Mouse (Mus musculus) midbrain, embryonic 15.5 days (tissue): ENCODE measurements around the gene Mzf1. TPM values are rescaled to one million over a fixed set of nuclear protein-coding genes. Genes with fewer than 3 reads are reported as not detected.
A peak's percentile ranks its signal among the peaks of the same experiment; 100 is the strongest.

ENCODE experiments used
- ATAC-seq: fragments of 200-750 bp; cut with Nextera tagmentation; replicated peaks from 2 replicates; pipeline ENCODE4 v1.8.0; 2017; ENCODE audit warnings: moderate TSS enrichment
- H3K27ac ChIP-seq: fragments of 300-500 bp; sonication (generic); 2 replicates; pipeline ENCODE4 v1.5.1; 2015; ENCODE audit warnings: mild to moderate bottlenecking, inconsistent platforms
- H3K27me3 ChIP-seq: fragments of 300-500 bp; sonication (generic); replicated peaks from 2 replicates; pipeline ENCODE4 v1.6.1; 2015; ENCODE audit warnings: inconsistent platforms
- H3K36me3 ChIP-seq: fragments of 300-500 bp; sonication (generic); replicated peaks from 2 replicates; pipeline ENCODE4 v1.6.1; 2015; ENCODE audit warnings: inconsistent platforms
- H3K4me1 ChIP-seq: fragments of 300-500 bp; sonication (generic); 2 replicates; pipeline ENCODE4 v1.6.1; 2015; ENCODE audit warnings: inconsistent platforms
- H3K4me2 ChIP-seq: fragments of 300-500 bp; sonication (generic); 2 replicates; pipeline ENCODE4 v1.6.1; 2015; ENCODE audit warnings: inconsistent platforms, mild to moderate bottlenecking, moderate library complexity
- H3K4me3 ChIP-seq: fragments of 300-500 bp; sonication (generic); 2 replicates; pipeline ENCODE4 v1.5.1; 2015; ENCODE audit warnings: mild to moderate bottlenecking, inconsistent platforms
- H3K9ac ChIP-seq: fragments of 300-500 bp; sonication (generic); 2 replicates; pipeline ENCODE4 v1.6.1; 2015; ENCODE audit warnings: mild to moderate bottlenecking, inconsistent platforms
- H3K9me3 ChIP-seq: fragments of 300-500 bp; sonication (generic); 2 replicates; pipeline ENCODE4 v1.6.1; 2016; ENCODE audit warnings: inconsistent platforms
- WGBS: fragments of 180-500 bp; shearing (Covaris S2); methylation state at CpG from one replicate; pipeline ENCODE4 v1.1.7; 2015; ENCODE audit warnings: mixed read lengths; 5-methylcytosine and 5-hydroxymethylcytosine counted together
- polyA plus RNA-seq: library from polyadenylated mRNA; unstranded; fragments of >200 nt; fragmentation: Nextera tagmentation; extraction: Ambion mirVana; gene quantifications from 2 replicates; pipeline ENCODE4 v1.2.1, GENCODE M21; 2015

Gene Mzf1
- polyA plus RNA-seq, 1 experiment from 2014 or later, result 10.7 TPM

DNA sequence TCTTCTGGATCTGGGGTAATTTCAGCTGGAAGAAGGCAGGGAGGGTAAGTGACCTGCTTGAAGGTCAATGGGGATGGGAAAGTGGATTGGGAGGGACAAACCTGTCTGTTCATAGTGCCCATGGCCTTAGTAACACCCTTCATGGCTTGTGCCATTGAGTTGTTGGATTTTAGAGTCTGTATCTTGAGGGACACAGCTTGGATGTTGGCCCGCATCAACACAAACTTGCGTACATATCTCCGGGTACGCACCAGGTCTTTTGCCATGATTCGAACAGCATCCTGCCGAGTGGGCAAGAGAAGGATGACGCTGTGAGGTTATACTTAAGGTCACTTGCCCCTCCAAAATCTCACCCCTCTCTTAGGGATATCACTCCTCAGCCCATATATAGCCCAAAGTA, 22.0 kb downstream of the Mzf1 start:
- Histone ChIP-seq H3K4me1 (peaks cover 42% of the 10 kb centered on the region), H3K27ac (no peak overlapping the region), H3K27me3 (no peaks in the 10 kb centered on the region), H3K36me3 (peaks cover 65% of the 10 kb centered on the region), H3K9me3 (no peaks in the 10 kb centered on the region), H3K9ac (no peak overlapping the region), H3K4me3 (no peak overlapping the region), H3K4me2 (no peak overlapping the region)
- no peak for ATAC-seq
- 87% methylated on average over 7 of the region's 7 CpGs for WGBS

- peaks cover 42% of the 10 kb centered on the region for H3K4me1 ChIP-seq
- no peak for ATAC-seq
- 83% methylated on average over 2 of the region's 2 CpGs for WGBS
- no peak overlapping the region for H3K9ac ChIP-seq
- H3K4me3 ChIP-seq, result no peak overlapping the region
- no peaks in the 10 kb centered on the region for H3K9me3 ChIP-seq
- H3K36me3 ChIP-seq, result peaks cover 68% of the 10 kb centered on the region
- no peak overlapping the region for H3K4me2 ChIP-seq
- no peaks in the 10 kb centered on the region for H3K27me3 ChIP-seq
- peak overlapping the region; percentile 34; the same call in 1 of the 2 replicates for H3K27ac ChIP-seq
These were observed 22.6 kb downstream of the Mzf1 start for GRCm38 (mm10) chr7:13031983-13032382.

DNA sequence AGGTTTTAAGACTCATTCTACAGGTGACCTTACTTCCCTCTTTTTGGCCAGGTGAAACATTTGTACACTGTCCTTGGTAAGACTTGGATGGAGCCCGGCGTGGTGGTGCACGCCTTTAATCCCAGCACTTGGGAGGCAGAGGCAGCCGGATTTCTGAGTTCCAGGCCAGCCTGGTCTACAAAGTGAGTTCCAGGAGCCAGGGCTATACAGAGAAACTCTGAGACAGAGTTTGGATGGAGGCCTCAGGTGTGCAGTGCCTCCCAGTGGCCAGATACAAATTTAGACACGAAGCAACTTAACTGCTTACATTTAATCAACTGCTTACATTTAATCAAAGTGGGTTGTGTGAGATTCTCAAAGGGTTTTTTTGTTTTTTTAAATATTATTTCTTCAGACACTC, 23.5 kb downstream of the Mzf1 start:
- H3K27ac ChIP-seq, result no peak overlapping the region
- H3K27me3 ChIP-seq, result no peaks in the 10 kb centered on the region
- H3K36me3 ChIP-seq, result peaks cover 67% of the 10 kb centered on the region
- 68% methylated on average over 5 of the region's 5 CpGs for WGBS
- H3K9me3 ChIP-seq, result no peaks in the 10 kb centered on the region
- peaks cover 42% of the 10 kb centered on the region for H3K4me1 ChIP-seq
- no peak overlapping the region for H3K4me3 ChIP-seq
- H3K9ac ChIP-seq, result no peak overlapping the region
- no peak overlapping the region for H3K4me2 ChIP-seq
- no peak for ATAC-seq

DNA sequence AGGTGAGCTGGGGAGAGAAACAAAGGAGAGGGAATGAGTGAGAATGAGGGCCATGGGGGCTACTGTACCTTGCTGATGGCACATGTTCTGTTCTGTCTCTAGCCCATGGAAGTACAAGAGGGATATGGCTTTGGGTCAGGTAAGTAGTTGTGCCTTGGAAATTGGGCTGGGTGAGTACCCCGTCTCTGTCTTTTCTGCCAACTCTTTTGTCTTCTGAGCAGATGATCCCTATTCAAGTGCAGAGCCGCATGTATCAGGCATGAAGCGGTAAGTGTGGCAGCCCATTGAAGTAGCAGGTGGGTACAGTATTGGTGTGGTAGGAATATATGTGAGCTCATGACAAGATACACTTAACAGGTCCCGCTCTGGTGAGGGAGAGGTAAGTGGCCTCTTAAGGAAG, 25.6 kb downstream of the Mzf1 start:
- ATAC-seq, result no peak
- peaks cover 34% of the 10 kb centered on the region for H3K4me1 ChIP-seq
- H3K27ac ChIP-seq, result no peak overlapping the region
- H3K4me3 ChIP-seq, result no peak overlapping the region
- 88% methylated on average over 4 of the region's 4 CpGs for WGBS
- no peaks in the 10 kb centered on the region for H3K9me3 ChIP-seq
- no peaks in the 10 kb centered on the region for H3K27me3 ChIP-seq
- H3K9ac ChIP-seq, result no peak overlapping the region
- H3K4me2 ChIP-seq, result no peak overlapping the region
- peaks cover 60% of the 10 kb centered on the region for H3K36me3 ChIP-seq

- Histone ChIP-seq H3K4me3 (peak overlapping the region; percentile 86), H3K4me1 (peaks cover 33% of the 10 kb centered on the region), H3K27ac (peak overlapping the region; percentile 99; the same call in 1 of the 2 replicates), H3K36me3 (peaks cover 37% of the 10 kb centered on the region), H3K9ac (peak overlapping the region; percentile 85), H3K4me2 (peak overlapping the region; percentile 97), H3K27me3 (no peaks in the 10 kb centered on the region), H3K9me3 (no peaks in the 10 kb centered on the region)
- WGBS, result 24% methylated on average over 4 of the region's 4 CpGs
- ATAC-seq, result no peak
These were observed 29.0 kb downstream of the Mzf1 start for GRCm38 (mm10) chr7:13025511-13026112.

GRCm38 (mm10) chr7:13024805-13025204, 29.8 kb downstream of the Mzf1 start:
- WGBS, result 1% methylated on average over 31 of the region's 44 CpGs
- peaks cover 33% of the 10 kb centered on the region for H3K4me1 ChIP-seq
- H3K27me3 ChIP-seq, result no peaks in the 10 kb centered on the region
- H3K4me2 ChIP-seq, result peak overlapping the region; percentile 97
- peaks cover 28% of the 10 kb centered on the region for H3K36me3 ChIP-seq
- peak; percentile 70 for ATAC-seq
- no peaks in the 10 kb centered on the region for H3K9me3 ChIP-seq
- peak overlapping the region; percentile 99 for H3K27ac ChIP-seq
- H3K9ac ChIP-seq, result peak overlapping the region; percentile 85
- H3K4me3 ChIP-seq, result peak overlapping the region; percentile 86

GRCm38 (mm10) chr7:13023928-13024731, 30.4 kb downstream of the Mzf1 start:
- H3K27ac ChIP-seq, result peak overlapping the region; percentile 99
- no peaks in the 10 kb centered on the region for H3K27me3 ChIP-seq
- H3K9me3 ChIP-seq, result no peaks in the 10 kb centered on the region
- H3K4me3 ChIP-seq, result peak overlapping the region; percentile 86
- under 1% methylated on average over 80 of the region's 95 CpGs for WGBS
- peak; percentile 92 for ATAC-seq
- peak overlapping the region; percentile 97 for H3K4me2 ChIP-seq
- peak overlapping the region; percentile 85 for H3K9ac ChIP-seq
- peaks cover 22% of the 10 kb centered on the region for H3K36me3 ChIP-seq
- peaks cover 33% of the 10 kb centered on the region for H3K4me1 ChIP-seq

GRCm38 (mm10) chr7:13022773-13023535, 31.6 kb downstream of the Mzf1 start:
- H3K4me2 ChIP-seq, result peak overlapping the region; percentile 97
- 3% methylated on average over 31 of the region's 31 CpGs for whole genome bisulfite sequencing
- peak overlapping the region; percentile 86 for H3K4me3 ChIP-seq
- ATAC-seq, result peak; percentile 35
- no peaks in the 10 kb centered on the region for H3K9me3 ChIP-seq
- H3K27me3 ChIP-seq, result no peaks in the 10 kb centered on the region
- H3K27ac ChIP-seq, result peak overlapping the region; percentile 99
- peaks cover 10% of the 10 kb centered on the region for H3K36me3 ChIP-seq
- H3K4me1 ChIP-seq, result peaks cover 33% of the 10 kb centered on the region
- peak overlapping the region; percentile 53 for H3K9ac ChIP-seq

- H3K9ac ChIP-seq, result no peak overlapping the region
- no peaks in the 10 kb centered on the region for H3K27me3 ChIP-seq
- no peak overlapping the region for H3K4me2 ChIP-seq
- H3K9me3 ChIP-seq, result no peaks in the 10 kb centered on the region
- WGBS, result 92% methylated on average over 1 of the region's 1 CpGs
- no peaks in the 10 kb centered on the region for H3K36me3 ChIP-seq
- H3K4me3 ChIP-seq, result no peak overlapping the region
- H3K27ac ChIP-seq, result no peak overlapping the region
- ATAC-seq, result no peak
- H3K4me1 ChIP-seq, result peaks cover 6% of the 10 kb centered on the region
These were observed 39.3 kb downstream of the Mzf1 start for GRCm38 (mm10) chr7:13015217-13015616.

DNA sequence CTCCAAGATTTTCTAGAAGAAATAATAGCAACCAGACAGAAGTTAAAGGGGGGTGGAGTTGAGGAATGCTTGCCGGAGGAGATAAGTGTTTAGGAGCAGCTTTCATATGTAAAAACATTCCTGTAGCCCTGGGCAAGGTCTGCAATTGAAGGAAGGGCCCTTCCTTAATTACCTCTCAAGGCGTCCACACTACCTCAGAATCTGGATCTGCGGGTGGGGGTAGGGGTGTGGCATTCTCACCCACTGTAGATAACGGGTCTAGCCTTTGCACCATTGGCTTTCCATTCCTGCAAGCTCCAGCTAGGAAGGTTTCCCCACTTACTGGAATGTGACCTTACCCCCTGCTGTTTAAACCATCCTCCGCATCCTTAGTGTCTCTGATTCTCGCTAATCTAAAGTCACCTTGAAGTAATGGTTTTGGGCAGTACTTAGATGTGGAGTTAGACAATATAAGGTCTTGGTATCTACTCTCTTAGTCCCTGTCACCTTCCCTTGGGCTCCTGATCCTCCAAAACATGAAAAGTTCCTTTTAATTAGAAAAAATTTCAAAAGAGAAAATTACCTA, 40.2 kb downstream of the Mzf1 start:
- H3K9ac ChIP-seq, result no peak overlapping the region
- no peaks in the 10 kb centered on the region for H3K9me3 ChIP-seq
- ATAC-seq, result no peak
- peaks cover 8% of the 10 kb centered on the region for H3K4me1 ChIP-seq
- no peak overlapping the region for H3K4me3 ChIP-seq
- no peaks in the 10 kb centered on the region for H3K36me3 ChIP-seq
- H3K4me2 ChIP-seq, result no peak overlapping the region
- H3K27ac ChIP-seq, result no peak overlapping the region
- H3K27me3 ChIP-seq, result no peaks in the 10 kb centered on the region
- 43% methylated on average over 6 of the region's 6 CpGs for WGBS

DNA sequence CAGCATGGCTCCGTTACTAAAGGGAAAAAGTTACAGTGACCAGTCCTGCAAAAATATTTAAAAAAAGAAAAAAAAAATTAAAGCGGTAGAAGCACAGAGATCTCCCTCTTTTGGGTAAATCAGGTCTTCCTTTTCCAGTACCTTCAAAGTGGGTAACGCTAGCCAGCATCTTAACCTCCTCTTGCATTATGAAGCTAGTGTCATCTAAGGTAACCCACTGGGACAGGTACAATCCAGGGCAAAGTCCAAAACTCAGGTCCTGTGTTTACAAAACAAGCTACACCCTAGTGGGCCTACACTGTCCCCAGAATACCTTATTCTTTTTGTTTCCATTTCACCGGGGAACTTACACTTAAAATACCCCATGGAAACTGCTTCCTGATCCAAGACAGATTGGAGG, 40.9 kb downstream of the Mzf1 start:
- peaks cover 11% of the 10 kb centered on the region for H3K4me1 ChIP-seq
- H3K4me2 ChIP-seq, result no peak overlapping the region
- no peak overlapping the region for H3K27ac ChIP-seq
- no peak overlapping the region for H3K4me3 ChIP-seq
- no peak for ATAC-seq
- WGBS, result 68% methylated on average over 4 of the region's 4 CpGs
- no peaks in the 10 kb centered on the region for H3K36me3 ChIP-seq
- no peaks in the 10 kb centered on the region for H3K9me3 ChIP-seq
- no peak overlapping the region for H3K9ac ChIP-seq
- H3K27me3 ChIP-seq, result no peaks in the 10 kb centered on the region
